In genomic region chr11:78324965-78325364, GRCm38 (mm10) we compare ENCODE assay signal across 17 mouse cellular contexts. TPM values are rescaled to one million over a fixed set of nuclear protein-coding genes. Genes with fewer than 3 reads are reported as not detected.
DNase-seq lines count a peak whose midpoint lies in the region; ATAC-seq and TF ChIP-seq lines count a peak whose summit lies in the region.
"Had no signal": no experiment of that assay in that cellular context is flagged by ENCODE, and none has a peak within 500 bp of the region (broad histone marks: within the 10 kb centered on the region; RNA-seq: fewer than 3 reads in every experiment).

No protein-coding gene starts in this region.

- peak overlapping the region; percentile 14 for H3K4me3 ChIP-seq in cerebellum, adult 2 months (replicated peaks; ENCODE audit: insufficient read depth, low read depth, low read length)
- H3K4me3 ChIP-seq in hindbrain, embryonic 13.5 days, result peak overlapping the region; percentile 20
- no peak overlapping the region for H3K4me3 ChIP-seq in hindbrain, embryonic 11.5 days (ENCODE audit: low read depth, low read length)
- H3K4me3 ChIP-seq: erythroblast, embryonic 14.5 days; intestine, embryonic 15.5 days; kidney, embryonic 15.5 days; liver, embryonic 13.5 days had no signal

- no peak overlapping the region for H3K9ac ChIP-seq in hindbrain, embryonic 13.5 days
- H3K9ac ChIP-seq in hindbrain, embryonic 11.5 days (ENCODE audit: low read depth, low read length), result no peak overlapping the region
- H3K9ac ChIP-seq: intestine, embryonic 15.5 days; kidney, embryonic 15.5 days; liver, embryonic 13.5 days had no signal

- no peaks in the 10 kb centered on the region for H3K27me3 ChIP-seq in cerebellum, adult 2 months (ENCODE audit: control insufficient read depth, insufficient read depth, low read length)
- H3K27me3 ChIP-seq in hindbrain, embryonic 13.5 days, result no peaks in the 10 kb centered on the region
- H3K27me3 ChIP-seq in hindbrain, embryonic 11.5 days (ENCODE audit: control insufficient read depth, insufficient read depth, low read length), result no peaks in the 10 kb centered on the region
- H3K27me3 ChIP-seq: intestine, embryonic 15.5 days; kidney, embryonic 15.5 days; liver, embryonic 13.5 days; megakaryocyte, embryonic 14.5 days had no signal

- peak overlapping the region; percentile 31 for H3K4me2 ChIP-seq in hindbrain, embryonic 13.5 days
- no peak overlapping the region for H3K4me2 ChIP-seq in hindbrain, embryonic 11.5 days (replicated peaks; ENCODE audit: low read depth, low read length)
- H3K4me2 ChIP-seq: heart, embryonic 11.5 days; intestine, embryonic 15.5 days; kidney, embryonic 15.5 days; liver, embryonic 13.5 days had no signal

- 0 out of 2 replicates have a peak, but pooled peaks cover 3% of the 10 kb centered on the region for H3K36me3 ChIP-seq in hindbrain, embryonic 13.5 days
- no peaks in the 10 kb centered on the region for H3K36me3 ChIP-seq in hindbrain, embryonic 11.5 days (ENCODE audit: control insufficient read depth, insufficient read depth, low read length)

- H3K9me3 ChIP-seq in hindbrain, embryonic 13.5 days, result no peaks in the 10 kb centered on the region
- no peaks in the 10 kb centered on the region for H3K9me3 ChIP-seq in hindbrain, embryonic 11.5 days (ENCODE audit: control insufficient read depth, low read length)
- H3K9me3 ChIP-seq: intestine, embryonic 15.5 days; kidney, embryonic 15.5 days; liver, embryonic 13.5 days; megakaryocyte, embryonic 14.5 days had no signal

- no peak for TF ChIP-seq POLR2A in cerebellum, adult 2 months (IDR thresholded peaks at IDR 0.05; ENCODE audit: borderline replicate concordance, insufficient read depth, low read length)

- 0 out of 2 replicates have a peak overlapping the region, but pooled peaks have one; percentile 0 for H3K27ac ChIP-seq in cerebellum, adult 2 months (ENCODE audit: insufficient read depth, low read length)
- peak overlapping the region; percentile 73; the same call in 1 of the 2 replicates for H3K27ac ChIP-seq in hindbrain, embryonic 13.5 days
- no peak overlapping the region for H3K27ac ChIP-seq in hindbrain, embryonic 11.5 days (ENCODE audit: low read depth, low read length)
- H3K27ac ChIP-seq: intestine, embryonic 15.5 days; kidney, embryonic 15.5 days; liver, embryonic 13.5 days had no signal

- H3K4me1 ChIP-seq in cerebellum, adult 2 months (ENCODE audit: control insufficient read depth, insufficient read depth, low read length), result peaks cover 8% of the 10 kb centered on the region
- H3K4me1 ChIP-seq in hindbrain, embryonic 13.5 days (replicated peaks), result peaks cover 34% of the 10 kb centered on the region
- H3K4me1 ChIP-seq in hindbrain, embryonic 11.5 days (replicated peaks; ENCODE audit: control insufficient read depth, insufficient read depth, low read length), result 0 out of 2 replicates have a peak, but pooled peaks cover 3% of the 10 kb centered on the region

- peak in 1 of 2 experiments; percentile 37 for DNase-seq in cerebellum, adult 2 months
- DNase-seq in cerebellum, adult 8-10 months, result no peak
- no peak for DNase-seq in hindbrain, embryonic 11.5 days (ENCODE audit: low spot score)
- DNase-seq in thymus, postnatal 4 days, result peak; percentile 31
- no peak for DNase-seq in thymus, postnatal 36 days
- DNase-seq in adrenal gland, postnatal 36 days, result no peak
- DNase-seq: heart, postnatal 14 days; liver, embryonic 13.5 days; lung, postnatal 14 days had no signal

- 25% methylated on average over 12 of the region's 12 CpGs for WGBS in cerebellum, adult 2 months
- WGBS in hindbrain, embryonic 13.5 days, result 91% methylated on average over 12 of the region's 12 CpGs
- WGBS in hindbrain, embryonic 11.5 days, result 95% methylated on average over 12 of the region's 12 CpGs

- no peak for TF ChIP-seq CTCF in cerebellum, adult 2 months (IDR thresholded peaks at IDR 0.05; ENCODE audit: borderline replicate concordance, insufficient read depth, low read depth, low read length)

- ATAC-seq in hindbrain, embryonic 13.5 days (ENCODE audit: low FRiP score), result no peak
- no peak for ATAC-seq in hindbrain, embryonic 11.5 days (ENCODE audit: low FRiP score)
- no peak for ATAC-seq in erythroid progenitor cell, adult 5-6 weeks (replicated peaks; ENCODE audit: low FRiP score, poor library complexity, severe bottlenecking)
- ATAC-seq: intestine, embryonic 15.5 days had no signal

RNA-seq across cellular contexts. Expression of gene Aldoc, which starts 2.2 kb away (rescaled TPM):
- 2,621 and 2,670 TPM in 2 replicates for polyA plus RNA-seq in cerebellum, adult 2 months (2012; rRNA removed)
- polyA plus RNA-seq in hindbrain, embryonic 13.5 days (2015; fragmentation: Nextera tagmentation; extraction: Ambion mirVana), result 144 and 175 TPM in 2 replicates
- 2.7 and 3.3 TPM in 2 replicates for polyA plus RNA-seq in hindbrain, embryonic 11.5 days (2014; fragmentation: Nextera tagmentation; extraction: Ambion mirVana)
- 1.3 and 16.2 TPM in 2 replicates for total RNA-seq in erythroid progenitor cell, adult 5-6 weeks (2015; ENCODE audit: low replicate concordance)
- 2.4 and 3.0 TPM in 2 replicates for total RNA-seq in erythroid progenitor cell, adult 5-6 weeks (2017; ENCODE audit: low replicate concordance)
- 10 to 100 TPM; 11.7 to 21.6 TPM for total RNA-seq in adrenal gland, postnatal 36 days (2021)

RNA-seq across cellular contexts. Expression of gene Pigs, which starts 3.2 kb away (rescaled TPM):
- 94.2 and 98.6 TPM in 2 replicates for polyA plus RNA-seq in cerebellum, adult 2 months (2012; rRNA removed)
- polyA plus RNA-seq in hindbrain, embryonic 13.5 days (2015; fragmentation: Nextera tagmentation; extraction: Ambion mirVana), result 75.0 and 78.2 TPM in 2 replicates
- polyA plus RNA-seq in hindbrain, embryonic 11.5 days (2014; fragmentation: Nextera tagmentation; extraction: Ambion mirVana), result 49.4 and 54.2 TPM in 2 replicates
- 7.2 and 14.3 TPM in 2 replicates for total RNA-seq in erythroid progenitor cell, adult 5-6 weeks (2015; ENCODE audit: low replicate concordance)
- 3.6 and 3.9 TPM in 2 replicates for total RNA-seq in erythroid progenitor cell, adult 5-6 weeks (2017; ENCODE audit: low replicate concordance)
- total RNA-seq in adrenal gland, postnatal 36 days (2021), result 10 to 100 TPM; 54.0 to 57.7 TPM

RNA-seq across cellular contexts. Expression of gene Unc119, which starts 18.3 kb away (rescaled TPM):
- polyA plus RNA-seq in cerebellum, adult 2 months (2012; rRNA removed), result 72.2 and 75.2 TPM in 2 replicates
- 75.1 and 76.7 TPM in 2 replicates for polyA plus RNA-seq in hindbrain, embryonic 13.5 days (2015; fragmentation: Nextera tagmentation; extraction: Ambion mirVana)
- 66.2 and 73.1 TPM in 2 replicates for polyA plus RNA-seq in hindbrain, embryonic 11.5 days (2014; fragmentation: Nextera tagmentation; extraction: Ambion mirVana)
- 17.2 and 20.9 TPM in 2 replicates for total RNA-seq in erythroid progenitor cell, adult 5-6 weeks (2015; ENCODE audit: low replicate concordance)
- 7.9 and 8.3 TPM in 2 replicates for total RNA-seq in erythroid progenitor cell, adult 5-6 weeks (2017; ENCODE audit: low replicate concordance)
- 10 to 100 TPM; 32.8 to 37.3 TPM for total RNA-seq in adrenal gland, postnatal 36 days (2021)

RNA-seq across cellular contexts. Expression of gene Spag5, which starts 23.6 kb away (rescaled TPM):
- 17.6 and 19.0 TPM in 2 replicates for polyA plus RNA-seq in cerebellum, adult 2 months (2012; rRNA removed)
- polyA plus RNA-seq in hindbrain, embryonic 13.5 days (2015; fragmentation: Nextera tagmentation; extraction: Ambion mirVana), result 9.9 and 10.2 TPM in 2 replicates
- polyA plus RNA-seq in hindbrain, embryonic 11.5 days (2014; fragmentation: Nextera tagmentation; extraction: Ambion mirVana), result 48.3 and 52.2 TPM in 2 replicates
- total RNA-seq in erythroid progenitor cell, adult 5-6 weeks (2015; ENCODE audit: low replicate concordance), result 234 and 259 TPM in 2 replicates
- 464 and 490 TPM in 2 replicates for total RNA-seq in erythroid progenitor cell, adult 5-6 weeks (2017; ENCODE audit: low replicate concordance)
- 1 to 10 TPM; 4.1 to 4.3 TPM for total RNA-seq in adrenal gland, postnatal 36 days (2021)

RNA-seq across cellular contexts. Expression of gene BC030499, which starts 34.3 kb away (rescaled TPM):
- 2.6 and 2.9 TPM in 2 replicates for polyA plus RNA-seq in cerebellum, adult 2 months (2012; rRNA removed)
- polyA plus RNA-seq in hindbrain, embryonic 13.5 days (2015; fragmentation: Nextera tagmentation; extraction: Ambion mirVana), result 0.19 and 0.49 TPM in 2 replicates
- 0.11 and 0.20 TPM in 2 replicates for polyA plus RNA-seq in hindbrain, embryonic 11.5 days (2014; fragmentation: Nextera tagmentation; extraction: Ambion mirVana)
- not detected in 2 replicates for total RNA-seq in erythroid progenitor cell, adult 5-6 weeks (2015; ENCODE audit: low replicate concordance)
- total RNA-seq in erythroid progenitor cell, adult 5-6 weeks (2017; ENCODE audit: low replicate concordance), result not detected in 2 replicates
- total RNA-seq in adrenal gland, postnatal 36 days (2021), result 1 to 10 TPM in 1 of 2 experiments, under 1 TPM in 1; 0.99 to 1.3 TPM
- total RNA-seq: monocyte, adult 5-6 weeks had no signal

Comparison
In these comparisons a context has a peak if more than half of its experiments do, and no peak if none do; other contexts are left out.
1. RNA of gene Aldoc, which starts 2.2 kb away (polyA plus RNA-seq): 2,621 to 2,670 TPM in cerebellum, adult 2 months and 144 to 175 TPM in hindbrain, embryonic 13.5 days; 2.7 to 3.3 TPM in hindbrain, embryonic 11.5 days; every median in the first group is over 10 times any median in the second.